Mouse (Mus musculus) liver, embryonic 12.5 days (tissue): ENCODE data around the gene Tspan18. TPM values are rescaled to one million over a fixed set of nuclear protein-coding genes. Genes with fewer than 3 reads are reported as not detected.

Experiments used
- ATAC-seq: fragments of 200-750 bp; cut with Nextera tagmentation; 2 replicates; pipeline ENCODE4 v1.8.0; 2017; ENCODE audit warnings: moderate number of reproducible peaks, mild to moderate bottlenecking, moderate library complexity
- H3K27ac ChIP-seq: fragments of 300-500 bp; sonication (generic); 2 replicates; pipeline ENCODE4 v1.5.1; 2016; ENCODE audit warnings: mild to moderate bottlenecking
- H3K27me3 ChIP-seq: fragments of 300-500 bp; sonication (generic); replicated peaks from 2 replicates; pipeline ENCODE4 v1.6.1; 2016; ENCODE audit warnings: mild to moderate bottlenecking, moderate library complexity
- H3K36me3 ChIP-seq: fragments of 300-500 bp; sonication (generic); 2 replicates; pipeline ENCODE4 v1.6.1; 2016; ENCODE audit warnings: mild to moderate bottlenecking, moderate library complexity
- H3K4me1 ChIP-seq: fragments of 300-500 bp; sonication (generic); 2 replicates; pipeline ENCODE4 v1.6.1; 2016
- H3K4me2 ChIP-seq: fragments of 300-500 bp; sonication (generic); 2 replicates; pipeline ENCODE4 v1.6.1; 2016; ENCODE audit warnings: mild to moderate bottlenecking, moderate library complexity
- H3K4me3 ChIP-seq: fragments of 300-500 bp; sonication (generic); 2 replicates; pipeline ENCODE4 v1.5.1; 2016; ENCODE audit warnings: mild to moderate bottlenecking, moderate library complexity
- H3K9ac ChIP-seq: fragments of 300-500 bp; sonication (generic); 2 replicates; pipeline ENCODE4 v1.6.1; 2016; ENCODE audit warnings: mild to moderate bottlenecking, moderate library complexity
- H3K9me3 ChIP-seq: fragments of 300-500 bp; sonication (generic); replicated peaks from 2 replicates; pipeline ENCODE4 v1.6.1; 2016; ENCODE audit warnings: mild to moderate bottlenecking, moderate library complexity
- WGBS: fragments of 180-500 bp; shearing (Covaris S2); methylation state at CpG from one replicate; pipeline ENCODE4 v1.1.7; 2016; ENCODE audit not compliant: insufficient replicate concordance; 5-methylcytosine and 5-hydroxymethylcytosine counted together
- polyA plus RNA-seq: library from polyadenylated mRNA; unstranded; fragments of >200 nt; fragmentation: Nextera tagmentation; extraction: Ambion mirVana; gene quantifications from 2 replicates; pipeline ENCODE4 v1.2.1, GENCODE M21; 2016

Gene Tspan18
- polyA plus RNA-seq, 1 experiment from 2014 or later: 6.2 TPM

- peak within 1 kb of the TSS; percentile 18 for H3K9ac ChIP-seq
- WGBS: 1% methylated on average over 58 of the region's 69 CpGs
- no peaks in the 10 kb centered on the region for H3K36me3 ChIP-seq
- H3K27ac ChIP-seq: no peak within 1 kb of the TSS
- H3K4me1 ChIP-seq: peaks cover 15% of the 10 kb centered on the region
- peak within 1 kb of the TSS; percentile 76 for H3K4me2 ChIP-seq
- peaks cover 96% of the 10 kb centered on the region for H3K27me3 ChIP-seq
- ATAC-seq: peak; percentile 63
- no peaks in the 10 kb centered on the region for H3K9me3 ChIP-seq
- H3K4me3 ChIP-seq: peak within 1 kb of the TSS; percentile 54
Observed at GRCm38 (mm10) chr2:93187323-93187996, 146.8 kb downstream of the Tspan18 start, which contains the start of gene Trp53i11. Trp53i11 (plus strand) TSS chr2:93187548.

GRCm38 (mm10) chr2:93182859-93183258 is 151.4 kb downstream of the Tspan18 start:
- no peak for ATAC-seq
- no peak overlapping the region for H3K27ac ChIP-seq
- H3K36me3 ChIP-seq: no peaks in the 10 kb centered on the region
- 0 out of 2 replicates have a peak, but pooled peaks cover 4% of the 10 kb centered on the region for H3K4me1 ChIP-seq
- no peak overlapping the region for H3K4me2 ChIP-seq
- no peak overlapping the region for H3K9ac ChIP-seq
- H3K4me3 ChIP-seq: no peak overlapping the region
- 56% methylated on average over 11 of the region's 11 CpGs for WGBS
- H3K27me3 ChIP-seq: peaks cover 100% of the 10 kb centered on the region
- no peaks in the 10 kb centered on the region for H3K9me3 ChIP-seq

- peak overlapping the region; percentile 35 for H3K4me2 ChIP-seq
- no peaks in the 10 kb centered on the region for H3K4me1 ChIP-seq
- 4% methylated on average over 41 of the region's 41 CpGs for WGBS
- H3K9ac ChIP-seq: no peak overlapping the region
- H3K27me3 ChIP-seq: peaks cover 100% of the 10 kb centered on the region
- no peaks in the 10 kb centered on the region for H3K36me3 ChIP-seq
- H3K27ac ChIP-seq: no peak overlapping the region
- H3K9me3 ChIP-seq: no peaks in the 10 kb centered on the region
- H3K4me3 ChIP-seq: 0 out of 2 replicates have a peak overlapping the region, but pooled peaks have one; percentile 6
- no peak for ATAC-seq
Observed at GRCm38 (mm10) chr2:93180077-93180844, 154.0 kb downstream of the Tspan18 start.

- peaks cover 98% of the 10 kb centered on the region for H3K27me3 ChIP-seq
- no peak overlapping the region for H3K4me2 ChIP-seq
- H3K4me3 ChIP-seq: no peak overlapping the region
- 49% methylated on average over 5 of the region's 5 CpGs for WGBS
- no peaks in the 10 kb centered on the region for H3K36me3 ChIP-seq
- no peaks in the 10 kb centered on the region for H3K4me1 ChIP-seq
- ATAC-seq: no peak
- no peaks in the 10 kb centered on the region for H3K9me3 ChIP-seq
- no peak overlapping the region for H3K27ac ChIP-seq
- no peak overlapping the region for H3K9ac ChIP-seq
Observed at GRCm38 (mm10) chr2:93179603-93180002, 154.7 kb downstream of the Tspan18 start.

GRCm38 (mm10) chr2:93178313-93178677 is 156.0 kb downstream of the Tspan18 start:
- 43% methylated on average over 4 of the region's 4 CpGs for WGBS
- Histone ChIP-seq H3K9me3 (no peaks in the 10 kb centered on the region), H3K4me1 (no peaks in the 10 kb centered on the region), H3K27me3 (peaks cover 90% of the 10 kb centered on the region), H3K9ac (no peak overlapping the region), H3K27ac (no peak overlapping the region), H3K36me3 (no peaks in the 10 kb centered on the region), H3K4me3 (no peak overlapping the region), H3K4me2 (no peak overlapping the region)
- ATAC-seq: no peak

- Histone ChIP-seq H3K9ac (no peak overlapping the region), H3K9me3 (no peaks in the 10 kb centered on the region), H3K4me2 (no peak overlapping the region), H3K27me3 (peaks cover 89% of the 10 kb centered on the region), H3K4me3 (no peak overlapping the region), H3K36me3 (no peaks in the 10 kb centered on the region), H3K4me1 (no peaks in the 10 kb centered on the region), H3K27ac (no peak overlapping the region)
- 69% methylated on average over 20 of the region's 20 CpGs for WGBS
- ATAC-seq: no peak
Observed at GRCm38 (mm10) chr2:93177668-93178312, 156.5 kb downstream of the Tspan18 start.

GRCm38 (mm10) chr2:93176871-93177667 is 157.2 kb downstream of the Tspan18 start:
- H3K27ac ChIP-seq: no peak overlapping the region

GRCm38 (mm10) chr2:93176193-93176798 is 158.0 kb downstream of the Tspan18 start:
- Histone ChIP-seq H3K4me2 (no peak overlapping the region), H3K9me3 (no peaks in the 10 kb centered on the region), H3K27ac (no peak overlapping the region), H3K36me3 (no peaks in the 10 kb centered on the region), H3K27me3 (peaks cover 84% of the 10 kb centered on the region), H3K4me1 (no peaks in the 10 kb centered on the region), H3K4me3 (no peak overlapping the region), H3K9ac (no peak overlapping the region)
- WGBS: 27% methylated on average over 4 of the region's 4 CpGs
- ATAC-seq: no peak

More at GRCm38 (mm10) chr2:93176871-93177667, 157.2 kb downstream of the Tspan18 start:
- Histone ChIP-seq H3K4me1 (no peaks in the 10 kb centered on the region), H3K4me2 (0 out of 2 replicates have a peak overlapping the region, but pooled peaks have one; percentile 17), H3K9me3 (no peaks in the 10 kb centered on the region), H3K27me3 (peaks cover 84% of the 10 kb centered on the region), H3K9ac (no peak overlapping the region), H3K36me3 (no peaks in the 10 kb centered on the region), H3K4me3 (no peak overlapping the region)
- WGBS: 7% methylated on average over 17 of the region's 17 CpGs
- no peak for ATAC-seq

GRCm38 (mm10) chr2:93175721-93176120 is 158.6 kb downstream of the Tspan18 start:
- Histone ChIP-seq H3K4me3 (no peak overlapping the region), H3K36me3 (no peaks in the 10 kb centered on the region), H3K4me1 (no peaks in the 10 kb centered on the region), H3K9ac (no peak overlapping the region), H3K27ac (no peak overlapping the region), H3K27me3 (peaks cover 84% of the 10 kb centered on the region), H3K9me3 (no peaks in the 10 kb centered on the region), H3K4me2 (no peak overlapping the region)
- ATAC-seq: no peak
- WGBS: 51% methylated on average over 2 of the region's 2 CpGs

- Histone ChIP-seq H3K4me1 (no peaks in the 10 kb centered on the region), H3K27me3 (peaks cover 84% of the 10 kb centered on the region)
Observed at GRCm38 (mm10) chr2:93175278-93175677, 159.0 kb downstream of the Tspan18 start.

GRCm38 (mm10) chr2:93174159-93174558 is 160.1 kb downstream of the Tspan18 start:
- Histone ChIP-seq H3K27ac (no peak overlapping the region), H3K36me3 (no peaks in the 10 kb centered on the region)

More at GRCm38 (mm10) chr2:93175278-93175677, 159.0 kb downstream of the Tspan18 start:
- Histone ChIP-seq H3K9me3 (no peaks in the 10 kb centered on the region), H3K4me3 (no peak overlapping the region), H3K4me2 (no peak overlapping the region), H3K36me3 (no peaks in the 10 kb centered on the region), H3K9ac (no peak overlapping the region), H3K27ac (no peak overlapping the region)
- no peak for ATAC-seq
- WGBS: 43% methylated on average over 4 of the region's 5 CpGs

More at GRCm38 (mm10) chr2:93174159-93174558, 160.1 kb downstream of the Tspan18 start:
- 18% methylated on average over 5 of the region's 5 CpGs for WGBS
- Histone ChIP-seq H3K4me3 (no peak overlapping the region), H3K27me3 (peaks cover 82% of the 10 kb centered on the region), H3K9me3 (no peaks in the 10 kb centered on the region), H3K9ac (no peak overlapping the region), H3K4me2 (no peak overlapping the region), H3K4me1 (no peaks in the 10 kb centered on the region)
- ATAC-seq: no peak
